Mouse (Mus musculus): ENCODE results near the gene Vwa2.

DNA sequence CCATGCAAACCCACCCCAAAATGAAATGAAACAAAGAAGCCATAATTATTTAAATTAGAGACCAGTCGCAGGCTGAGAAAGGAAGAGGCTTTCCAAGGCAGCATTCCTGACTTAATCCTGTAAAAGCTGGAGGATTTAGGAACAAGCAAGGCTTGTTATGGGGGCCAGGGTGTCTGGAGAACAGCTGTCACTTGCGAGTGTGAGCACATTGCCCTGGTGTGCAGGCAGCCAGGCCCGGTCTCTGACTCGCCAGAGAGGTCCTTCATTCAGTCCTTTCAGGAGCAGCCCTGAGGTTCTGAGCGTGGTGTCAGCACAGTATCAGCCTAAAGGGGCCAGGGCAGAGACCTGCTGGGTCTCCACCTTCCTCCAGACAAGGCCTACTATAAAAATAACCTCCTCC lies 14.6 kb downstream of the Vwa2 start:
- TF ChIP-seq CTCF (IDR thresholded peaks at IDR 0.05 in 2 of 3, conservative IDR thresholded peaks at IDR 0.05 in 1 of 3; ENCODE audit: control insufficient read depth in 1 of 3, insufficient read depth in 1 of 3, low read depth in 2 of 3, low read length in 3 of 3, poor library complexity in 1 of 3, severe bottlenecking in 1 of 3), result no peak
- TF ChIP-seq MYB (IDR thresholded peaks at IDR 0.05; ENCODE audit: low read depth, low read length), result no peak
- no peak for TF ChIP-seq NRF1 (IDR thresholded peaks at IDR 0.05; ENCODE audit: insufficient read depth, low read depth, low read length, poor library complexity, severe bottlenecking)
- TF ChIP-seq GATA1 (IDR thresholded peaks at IDR 0.05; ENCODE audit: low read depth, low read length), result no peak

All from MEL (cell line).